Comparison of ENCODE assay signal across 20 mouse cellular contexts in the genomic region with DNA sequence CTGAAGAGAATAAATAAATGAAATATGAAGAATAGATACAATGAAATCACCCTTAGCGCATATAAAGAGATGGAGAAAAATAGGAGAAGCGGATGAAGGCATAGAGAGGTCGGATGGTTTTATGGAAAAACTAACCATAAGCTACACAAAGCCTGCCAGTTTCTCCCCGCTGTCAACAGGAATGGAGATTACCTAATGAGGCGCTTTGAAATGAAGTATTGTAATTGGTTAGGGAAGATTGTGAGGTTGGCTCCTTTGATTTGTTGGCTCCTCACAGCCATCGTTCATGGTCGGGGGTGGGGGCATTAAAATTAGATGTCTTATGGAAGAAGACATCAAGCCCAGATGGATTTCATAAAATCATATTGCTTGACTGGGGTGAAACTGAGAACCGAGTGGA.
"Had no signal": no experiment of that assay in that cellular context is flagged by ENCODE, and none has a peak within 500 bp of the region (broad histone marks: within the 10 kb centered on the region; RNA-seq: fewer than 3 reads in every experiment).

No protein-coding gene starts in this region.

- DNase-seq: kidney, postnatal 14 days; kidney, postnatal 4 days; layer of hippocampus, postnatal 36 days; liver, postnatal 0 days; lung, embryonic 14.5 days; retina, postnatal 1 day; right cerebral cortex, postnatal 25 days; spleen, adult 18-20 months; thymus, adult 18-20 months; thymus, postnatal 36 days had no signal

- H3K9ac ChIP-seq: limb, embryonic 12.5 days; limb, embryonic 15.5 days; liver, embryonic 14.5 days; liver, postnatal 0 days; lung, embryonic 14.5 days; midbrain, embryonic 12.5 days; midbrain, embryonic 15.5 days; neural tube, embryonic 13.5 days; stomach, embryonic 15.5 days had no signal

- H3K27me3 ChIP-seq: limb, embryonic 12.5 days; limb, embryonic 15.5 days; midbrain, embryonic 12.5 days; midbrain, embryonic 15.5 days; neural tube, embryonic 13.5 days; stomach, embryonic 15.5 days had no signal

- ATAC-seq: liver, postnatal 0 days; lung, postnatal 0 days; midbrain, embryonic 15.5 days had no signal

- H3K9me3 ChIP-seq: limb, embryonic 15.5 days; midbrain, embryonic 12.5 days; midbrain, embryonic 15.5 days; neural tube, embryonic 13.5 days; stomach, embryonic 15.5 days had no signal

- H3K4me3 ChIP-seq: limb, embryonic 12.5 days; limb, embryonic 15.5 days; midbrain, embryonic 12.5 days; midbrain, embryonic 15.5 days; neural tube, embryonic 13.5 days; stomach, embryonic 15.5 days had no signal

- H3K36me3 ChIP-seq: limb, embryonic 12.5 days; limb, embryonic 15.5 days; midbrain, embryonic 12.5 days; midbrain, embryonic 15.5 days; neural tube, embryonic 13.5 days; stomach, embryonic 15.5 days had no signal

- H3K27ac ChIP-seq: limb, embryonic 12.5 days; limb, embryonic 15.5 days; liver, embryonic 14.5 days; macrophage; midbrain, embryonic 12.5 days; midbrain, embryonic 15.5 days; neural tube, embryonic 13.5 days; stomach, embryonic 15.5 days had no signal

- H3K4me2 ChIP-seq: limb, embryonic 12.5 days; limb, embryonic 15.5 days; liver, embryonic 11.5 days; lung, embryonic 14.5 days; midbrain, embryonic 12.5 days; midbrain, embryonic 15.5 days; neural tube, embryonic 13.5 days; stomach, embryonic 15.5 days had no signal

- H3K4me1 ChIP-seq: limb, embryonic 12.5 days; limb, embryonic 15.5 days; midbrain, embryonic 12.5 days; midbrain, embryonic 15.5 days; neural tube, embryonic 13.5 days; stomach, embryonic 15.5 days had no signal
